Mouse (Mus musculus) stomach, postnatal 0 days (tissue): Measurements from ENCODE around the gene 9130023H24Rik.

ENCODE experiments used
- CTCF ChIP-seq: IDR thresholded peaks from 2 replicates; pipeline ENCODE4 v1.5.1; 2016; ENCODE audit warnings: antibody characterized with exemption, low read depth, mild to moderate bottlenecking, moderate library complexity
- EP300 ChIP-seq: optimal IDR thresholded peaks from 2 replicates; pipeline ENCODE3; 2016; ENCODE audit warnings: antibody characterized with exemption

DNA sequence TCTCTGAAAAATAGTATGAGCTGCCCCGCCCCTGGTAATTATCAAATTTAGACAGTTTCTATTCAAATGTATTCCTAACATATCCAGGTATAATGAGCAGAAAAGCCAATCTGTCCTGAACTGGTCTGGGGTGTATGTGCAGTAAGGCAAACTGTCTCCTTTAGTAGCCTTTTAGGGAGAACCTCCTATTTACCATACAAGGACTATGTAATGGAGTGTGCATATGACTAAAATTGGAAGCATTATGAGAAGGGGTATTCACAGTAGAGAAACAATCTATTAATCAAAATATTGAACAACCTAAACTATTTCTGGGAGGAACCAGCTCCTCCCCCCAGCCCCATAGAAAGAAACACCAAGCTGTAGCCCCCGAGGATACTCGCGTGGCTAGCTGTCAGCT, 41.9 kb upstream of the 9130023H24Rik start:
- TF ChIP-seq CTCF (no peak), EP300 (no peak)
